Mouse (Mus musculus) forebrain, embryonic 13.5 days (tissue): ENCODE results near the gene Rnf121. TPM values are rescaled to one million over a fixed set of nuclear protein-coding genes. Genes with fewer than 3 reads are reported as not detected.

ENCODE experiments used
- ATAC-seq: fragments of 200-750 bp; cut with Nextera tagmentation; 2 replicates; pipeline ENCODE4 v1.8.0; 2017
- H3K27ac ChIP-seq: fragments of 300-500 bp; sonication (generic); 2 replicates; pipeline ENCODE4 v1.5.1; 2015; ENCODE audit warnings: inconsistent platforms, mild to moderate bottlenecking, moderate library complexity
- H3K27me3 ChIP-seq: fragments of 300-500 bp; sonication (generic); 2 replicates; pipeline ENCODE4 v1.6.1; 2015; ENCODE audit warnings: mild to moderate bottlenecking, inconsistent platforms
- H3K36me3 ChIP-seq: fragments of 300-500 bp; sonication (generic); 2 replicates; pipeline ENCODE4 v1.6.1; 2015; ENCODE audit warnings: mild to moderate bottlenecking, inconsistent platforms; ENCODE audit not compliant: poor library complexity, severe bottlenecking
- H3K4me1 ChIP-seq: fragments of 300-500 bp; sonication (generic); 2 replicates; pipeline ENCODE4 v1.6.1; 2015; ENCODE audit warnings: inconsistent platforms
- H3K4me2 ChIP-seq: fragments of 300-500 bp; sonication (generic); 2 replicates; pipeline ENCODE4 v1.6.1; 2015; ENCODE audit warnings: inconsistent platforms, mild to moderate bottlenecking, moderate library complexity
- H3K4me3 ChIP-seq: fragments of 300-500 bp; sonication (generic); 2 replicates; pipeline ENCODE4 v1.5.1; 2015; ENCODE audit warnings: mild to moderate bottlenecking, inconsistent platforms
- H3K9ac ChIP-seq: fragments of 300-500 bp; sonication (generic); 2 replicates; pipeline ENCODE4 v1.6.1; 2015; ENCODE audit warnings: mild to moderate bottlenecking, inconsistent platforms
- H3K9me3 ChIP-seq: fragments of 300-500 bp; sonication (generic); replicated peaks from 2 replicates; pipeline ENCODE4 v1.6.1; 2016; ENCODE audit warnings: inconsistent platforms
- WGBS: fragments of 180-500 bp; shearing (Covaris S2); methylation state at CpG from one replicate; pipeline ENCODE4 v1.1.7; 2015; 5-methylcytosine and 5-hydroxymethylcytosine counted together
- polyA plus RNA-seq: library from polyadenylated mRNA; unstranded; fragments of >200 nt; fragmentation: Nextera tagmentation; extraction: Ambion mirVana; gene quantifications from 2 replicates; pipeline ENCODE4 v1.2.1, GENCODE M21; 2015

Gene Rnf121
- 30.7 TPM in 2 replicates for polyA plus RNA-seq

- peak within 1 kb of the TSS; percentile 73 for H3K4me3 ChIP-seq
- peak within 1 kb of the TSS; percentile 84 for H3K9ac ChIP-seq
- H3K36me3 ChIP-seq = peaks cover 9% of the 10 kb centered on the region; the same call in 1 of the 2 replicates
- H3K4me2 ChIP-seq = peak within 1 kb of the TSS; percentile 83
- peak within 1 kb of the TSS; percentile 73 for H3K27ac ChIP-seq
- peak; percentile 99 for ATAC-seq
- H3K4me1 ChIP-seq = peaks cover 38% of the 10 kb centered on the region
- WGBS = under 1% methylated on average over 56 of the region's 56 CpGs
- no peaks in the 10 kb centered on the region for H3K9me3 ChIP-seq
- no peaks in the 10 kb centered on the region for H3K27me3 ChIP-seq
These were observed at the start of gene Rnf121, which contains the start of the genes Xndc1 and Xntrpc for GRCm38 (mm10) chr7:102065046-102065891. Rnf121 (minus strand) TSS chr7:102065469. Xndc1 (plus strand) TSS chr7:102065511. Xntrpc (plus strand) TSS chr7:102065713.

- no peak for ATAC-seq
- Histone ChIP-seq H3K9ac (no peak overlapping the region), H3K27ac (no peak overlapping the region), H3K9me3 (no peaks in the 10 kb centered on the region), H3K4me1 (no peaks in the 10 kb centered on the region), H3K4me2 (no peak overlapping the region), H3K27me3 (no peaks in the 10 kb centered on the region), H3K36me3 (peaks cover 3% of the 10 kb centered on the region), H3K4me3 (no peak overlapping the region)
- WGBS = 88% methylated on average over 45 of the region's 45 CpGs
These were observed 48.0 kb upstream of the Rnf121 start for GRCm38 (mm10) chr7:102113151-102113729.

DNA sequence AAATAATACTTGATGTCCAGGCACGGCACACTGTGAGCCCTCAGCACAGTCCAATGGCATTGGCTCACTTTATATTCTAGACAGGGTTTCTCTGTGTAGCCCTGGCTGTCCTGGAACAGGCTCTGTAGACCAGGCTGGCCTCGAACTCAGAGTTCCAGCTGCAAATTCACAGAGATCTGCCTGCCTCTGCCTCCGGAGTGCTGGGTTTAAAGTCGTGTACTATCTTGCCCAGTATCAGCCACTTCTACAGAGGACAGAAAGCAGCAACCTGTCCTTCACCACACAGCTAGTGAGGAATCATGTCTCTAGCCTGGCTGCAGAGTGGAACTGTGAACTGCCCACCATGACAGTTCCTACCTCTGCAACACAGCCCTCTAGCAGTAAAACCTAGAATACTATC, 44.5 kb upstream of the Rnf121 start:
- Histone ChIP-seq H3K4me2 (no peak overlapping the region), H3K4me1 (peaks cover 6% of the 10 kb centered on the region; the same call in 1 of the 2 replicates), H3K27me3 (no peaks in the 10 kb centered on the region), H3K27ac (no peak overlapping the region), H3K9ac (no peak overlapping the region), H3K36me3 (no peaks in the 10 kb centered on the region), H3K9me3 (no peaks in the 10 kb centered on the region), H3K4me3 (no peak overlapping the region)
- no peak for ATAC-seq
- 84% methylated on average over 4 of the region's 4 CpGs for WGBS

DNA sequence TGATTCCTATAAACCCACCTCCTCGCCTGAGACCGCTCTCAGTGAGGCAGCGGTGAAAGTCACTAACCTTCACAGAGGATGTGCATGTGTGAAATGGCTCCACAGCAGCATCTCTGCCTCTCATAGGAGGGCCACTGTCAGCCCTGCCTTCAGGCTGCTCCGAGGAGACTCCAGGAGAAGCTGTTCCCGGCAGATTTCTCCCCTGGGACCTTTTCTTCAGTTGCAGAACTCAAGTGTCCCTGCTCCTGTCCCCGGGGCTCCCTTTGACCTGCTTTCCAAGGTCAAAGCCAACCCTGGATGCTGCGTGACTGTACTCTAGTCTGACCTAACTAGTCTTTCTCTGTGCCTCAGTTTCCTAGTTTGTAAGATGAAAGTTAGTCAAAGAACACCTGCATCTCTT, 43.9 kb upstream of the Rnf121 start, which contains the start of gene Art5:
Gene Art5 (minus strand): TSS at position 319 of the 400 bp plus-strand sequence.
- no peak for ATAC-seq

DNA sequence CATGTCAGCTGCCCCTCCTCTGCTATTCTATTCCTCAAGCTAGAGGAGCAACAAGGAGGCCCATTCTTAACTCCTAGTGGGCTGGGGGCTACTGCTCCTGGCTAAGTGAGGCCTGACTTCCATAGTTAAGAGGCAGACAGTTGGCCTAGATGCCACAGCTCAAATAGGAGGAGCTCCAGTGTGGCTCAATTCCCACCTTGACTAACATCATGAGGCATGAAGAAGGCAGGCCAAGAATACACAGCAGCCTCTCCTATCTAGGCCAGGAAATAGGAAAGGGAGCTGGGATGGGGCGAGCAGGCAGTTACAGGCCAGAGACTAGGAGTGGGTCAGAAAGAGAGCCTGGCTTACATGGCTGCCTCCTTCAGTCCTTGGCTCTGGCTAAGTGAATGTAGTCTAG, 42.9 kb upstream of the Rnf121 start:
- H3K36me3 ChIP-seq = no peaks in the 10 kb centered on the region
- WGBS = 91% methylated on average over 1 of the region's 1 CpGs
- peaks cover 6% of the 10 kb centered on the region; the same call in 1 of the 2 replicates for H3K4me1 ChIP-seq
- no peak overlapping the region for H3K9ac ChIP-seq
- H3K4me2 ChIP-seq = no peak overlapping the region
- H3K9me3 ChIP-seq = no peaks in the 10 kb centered on the region
- no peak for ATAC-seq
- no peak overlapping the region for H3K4me3 ChIP-seq
- H3K27ac ChIP-seq = no peak overlapping the region
- H3K27me3 ChIP-seq = no peaks in the 10 kb centered on the region

More for the DNA sequence above, 43.9 kb upstream of the Rnf121 start, which contains the start of gene Art5:
- Histone ChIP-seq H3K27ac (no peak within 1 kb of the TSS), H3K4me1 (peaks cover 6% of the 10 kb centered on the region; the same call in 1 of the 2 replicates), H3K27me3 (no peaks in the 10 kb centered on the region), H3K4me2 (no peak within 1 kb of the TSS), H3K36me3 (no peaks in the 10 kb centered on the region), H3K9me3 (no peaks in the 10 kb centered on the region), H3K4me3 (no peak within 1 kb of the TSS), H3K9ac (no peak within 1 kb of the TSS)
- 80% methylated on average over 7 of the region's 7 CpGs for WGBS

DNA sequence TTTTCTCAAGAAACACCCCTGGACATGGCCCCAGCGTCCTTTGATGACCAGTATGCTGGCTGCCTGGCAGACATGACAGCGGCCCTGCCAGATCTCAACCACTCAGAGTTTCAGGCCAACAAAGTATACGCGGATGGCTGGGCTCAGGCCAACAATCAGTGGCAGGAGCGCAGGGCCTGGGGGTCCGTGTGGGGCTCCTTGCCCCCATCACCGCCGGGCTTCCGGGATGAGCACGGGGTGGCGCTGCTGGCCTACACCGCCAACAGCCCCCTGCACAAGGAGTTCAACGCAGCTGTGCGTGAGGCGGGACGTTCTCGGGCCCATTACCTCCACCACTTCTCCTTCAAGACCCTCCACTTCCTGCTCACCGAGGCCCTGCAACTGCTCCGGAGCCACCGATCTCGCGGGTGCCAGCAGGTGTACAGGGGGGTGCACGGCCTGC, 41.5 kb upstream of the Rnf121 start:
- Histone ChIP-seq H3K9ac (peak overlapping the region; percentile 36; the same call in 1 of the 2 replicates), H3K27ac (no peak overlapping the region), H3K4me2 (peak overlapping the region; percentile 56), H3K4me3 (peak overlapping the region; percentile 21), H3K4me1 (peaks cover 6% of the 10 kb centered on the region; the same call in 1 of the 2 replicates), H3K27me3 (no peaks in the 10 kb centered on the region), H3K9me3 (no peaks in the 10 kb centered on the region), H3K36me3 (no peaks in the 10 kb centered on the region)
- no peak for ATAC-seq
- 26% methylated on average over 23 of the region's 23 CpGs for WGBS

DNA sequence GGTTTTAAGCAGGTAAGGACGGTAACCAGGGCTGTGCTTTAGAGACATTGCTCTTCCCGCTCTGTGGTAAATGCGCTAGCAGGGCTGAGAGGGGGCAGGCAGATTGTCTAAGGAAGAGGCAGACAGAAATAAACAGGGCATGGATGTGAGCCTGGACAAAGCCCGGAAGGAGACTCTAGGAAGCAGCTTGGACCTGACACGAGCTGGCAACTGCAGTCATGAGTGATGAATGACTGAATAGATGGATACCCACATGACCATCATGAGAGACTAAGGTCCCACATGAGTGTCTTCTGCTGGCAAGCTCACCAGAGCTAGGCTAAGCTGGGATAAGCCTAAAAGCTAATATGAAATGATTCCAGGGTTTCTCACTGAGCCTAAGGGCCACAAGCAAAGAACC, 38.9 kb upstream of the Rnf121 start:
- no peak for ATAC-seq
- H3K27me3 ChIP-seq = 0 out of 2 replicates have a peak, but pooled peaks cover 5% of the 10 kb centered on the region
- WGBS = 78% methylated on average over 5 of the region's 5 CpGs
- no peak overlapping the region for H3K27ac ChIP-seq
- H3K9ac ChIP-seq = no peak overlapping the region
- no peaks in the 10 kb centered on the region for H3K9me3 ChIP-seq
- H3K4me1 ChIP-seq = peaks cover 21% of the 10 kb centered on the region
- no peak overlapping the region for H3K4me3 ChIP-seq
- no peaks in the 10 kb centered on the region for H3K36me3 ChIP-seq
- H3K4me2 ChIP-seq = no peak overlapping the region

DNA sequence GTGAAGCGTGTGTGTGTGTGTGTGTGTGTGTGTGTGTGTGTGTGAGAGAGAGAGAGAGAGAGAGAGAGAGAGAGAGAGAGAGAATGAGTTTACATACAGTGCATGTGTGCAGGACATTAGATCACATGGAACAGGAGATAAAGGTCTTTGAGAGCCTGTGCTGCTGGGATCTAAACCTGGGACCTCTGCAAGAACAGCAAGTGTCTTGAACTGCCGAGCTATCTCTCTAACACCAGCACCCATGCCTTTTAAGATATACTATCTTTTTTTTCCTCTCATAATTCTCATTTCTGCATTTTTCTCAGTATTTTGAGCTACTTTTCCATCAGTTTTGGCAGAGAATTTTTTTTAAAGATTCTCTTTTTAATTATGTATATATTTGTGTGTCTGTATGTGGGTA, 38.3 kb upstream of the Rnf121 start:
- Histone ChIP-seq H3K36me3 (no peaks in the 10 kb centered on the region), H3K27me3 (0 out of 2 replicates have a peak, but pooled peaks cover 8% of the 10 kb centered on the region), H3K4me1 (peaks cover 21% of the 10 kb centered on the region), H3K4me2 (no peak overlapping the region), H3K9ac (no peak overlapping the region), H3K27ac (no peak overlapping the region), H3K9me3 (no peaks in the 10 kb centered on the region), H3K4me3 (no peak overlapping the region)
- no peak for ATAC-seq
- WGBS = 85% methylated on average over 2 of the region's 2 CpGs

DNA sequence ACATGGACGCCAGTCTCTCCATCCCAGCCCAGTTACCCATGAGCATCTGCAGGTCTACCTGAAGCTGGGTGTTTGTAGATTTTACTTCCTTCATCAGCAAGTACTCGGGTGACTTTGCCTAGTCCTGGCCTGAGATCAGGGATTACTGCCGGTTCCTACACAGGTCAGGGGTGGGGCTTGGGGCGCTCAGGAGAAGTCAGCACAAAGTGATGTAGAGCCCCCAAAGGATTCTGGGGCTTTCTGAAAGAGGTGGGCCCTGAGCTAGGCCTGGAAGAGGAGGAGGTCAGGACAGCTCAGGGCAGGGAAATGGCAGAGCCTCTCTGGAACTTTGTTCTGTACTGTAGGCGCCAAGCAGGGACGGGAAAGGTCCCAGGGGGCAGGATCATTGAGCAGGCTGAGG, 37.4 kb upstream of the Rnf121 start:
- Histone ChIP-seq H3K27me3 (0 out of 2 replicates have a peak, but pooled peaks cover 8% of the 10 kb centered on the region), H3K4me1 (peaks cover 21% of the 10 kb centered on the region), H3K9me3 (no peaks in the 10 kb centered on the region), H3K4me3 (no peak overlapping the region), H3K27ac (no peak overlapping the region), H3K4me2 (no peak overlapping the region), H3K9ac (no peak overlapping the region), H3K36me3 (no peaks in the 10 kb centered on the region)
- WGBS = 40% methylated on average over 6 of the region's 6 CpGs
- ATAC-seq = no peak

GRCm38 (mm10) chr7:102102241-102102640, 37.0 kb upstream of the Rnf121 start:
- no peak overlapping the region for H3K27ac ChIP-seq
- WGBS = 49% methylated on average over 8 of the region's 8 CpGs
- no peaks in the 10 kb centered on the region for H3K9me3 ChIP-seq
- no peak for ATAC-seq
- H3K4me2 ChIP-seq = no peak overlapping the region
- H3K4me3 ChIP-seq = no peak overlapping the region
- peaks cover 21% of the 10 kb centered on the region for H3K4me1 ChIP-seq
- H3K27me3 ChIP-seq = 0 out of 2 replicates have a peak, but pooled peaks cover 8% of the 10 kb centered on the region
- H3K9ac ChIP-seq = no peak overlapping the region
- H3K36me3 ChIP-seq = no peaks in the 10 kb centered on the region

DNA sequence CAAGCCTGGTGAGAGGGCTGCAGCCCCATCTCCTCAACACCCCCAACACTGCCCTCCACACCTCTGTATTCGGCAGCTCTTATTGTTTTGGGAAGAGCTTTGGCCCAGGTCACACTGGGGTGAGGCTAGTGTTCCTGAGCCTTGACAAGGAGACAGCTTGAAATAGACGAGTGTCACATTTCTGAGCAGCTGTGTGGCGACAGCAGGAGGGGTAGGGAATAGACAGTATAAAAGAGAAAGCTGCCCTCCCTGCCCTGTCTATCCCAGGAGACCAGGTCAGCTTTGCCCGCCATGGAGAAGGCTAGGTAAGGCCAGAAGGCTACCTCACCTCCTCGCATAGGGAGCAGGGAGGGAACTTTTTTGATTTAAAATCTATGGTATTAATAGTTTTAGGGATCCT, 36.2 kb upstream of the Rnf121 start, which contains the start of gene Art1:
Gene Art1 (plus strand): TSS at position 257 of the 400 bp plus-strand sequence.
- H3K27ac ChIP-seq = no peak within 1 kb of the TSS
- H3K9me3 ChIP-seq = no peaks in the 10 kb centered on the region
- peak within 1 kb of the TSS; percentile 58; the same call in 1 of the 2 replicates for H3K4me2 ChIP-seq
- H3K4me3 ChIP-seq = no peak within 1 kb of the TSS
- H3K9ac ChIP-seq = no peak within 1 kb of the TSS
- no peak for ATAC-seq
- WGBS = 42% methylated on average over 5 of the region's 5 CpGs
- H3K4me1 ChIP-seq = peaks cover 15% of the 10 kb centered on the region
- no peaks in the 10 kb centered on the region for H3K36me3 ChIP-seq
- 0 out of 2 replicates have a peak, but pooled peaks cover 8% of the 10 kb centered on the region for H3K27me3 ChIP-seq

- H3K4me2 ChIP-seq = no peak overlapping the region
- no peak overlapping the region for H3K9ac ChIP-seq
- peaks cover 15% of the 10 kb centered on the region for H3K4me1 ChIP-seq
- H3K27me3 ChIP-seq = 0 out of 2 replicates have a peak, but pooled peaks cover 8% of the 10 kb centered on the region
- H3K9me3 ChIP-seq = no peaks in the 10 kb centered on the region
- WGBS = 66% methylated on average over 5 of the region's 5 CpGs
- no peak for ATAC-seq
- no peak overlapping the region for H3K4me3 ChIP-seq
- no peak overlapping the region for H3K27ac ChIP-seq
- H3K36me3 ChIP-seq = no peaks in the 10 kb centered on the region
These were observed 35.6 kb upstream of the Rnf121 start for GRCm38 (mm10) chr7:102100868-102101267.
